Mouse (Mus musculus) kidney, embryonic 14.5 days (tissue): ENCODE data around the gene Agrn. TPM values are rescaled to one million over a fixed set of nuclear protein-coding genes. Genes with fewer than 3 reads are reported as not detected.

ENCODE experiments used
- ATAC-seq: fragments of 200-750 bp; cut with Nextera tagmentation; 2 replicates; pipeline ENCODE4 v1.8.0; 2017; ENCODE audit warnings: moderate number of reproducible peaks, mild to moderate bottlenecking, moderate TSS enrichment, moderate library complexity; ENCODE audit not compliant: low FRiP score, low TSS enrichment
- H3K27ac ChIP-seq: fragments of 300-500 bp; sonication (generic); 2 replicates; pipeline ENCODE4 v1.5.1; 2014; ENCODE audit warnings: low read depth, mild to moderate bottlenecking, low read length, moderate library complexity, mixed read lengths
- H3K27me3 ChIP-seq: fragments of 300-500 bp; sonication (generic); 2 replicates; pipeline ENCODE4 v1.6.1; 2014; ENCODE audit warnings: mild to moderate bottlenecking, low read length; ENCODE audit not compliant: control insufficient read depth, insufficient read depth
- H3K36me3 ChIP-seq: fragments of 300-500 bp; sonication (generic); 2 replicates; pipeline ENCODE4 v1.6.1; 2014; ENCODE audit warnings: low read length, mixed read lengths; ENCODE audit not compliant: control insufficient read depth, insufficient read depth
- H3K4me1 ChIP-seq: fragments of 300-500 bp; sonication (generic); 2 replicates; pipeline ENCODE4 v1.6.1; 2014; ENCODE audit warnings: low read length, mixed read lengths; ENCODE audit not compliant: control insufficient read depth, insufficient read depth
- H3K4me2 ChIP-seq: fragments of 300-500 bp; sonication (generic); replicated peaks from 2 replicates; pipeline ENCODE4 v1.6.1; 2014; ENCODE audit warnings: low read depth, mild to moderate bottlenecking, low read length
- H3K4me3 ChIP-seq: fragments of 300-500 bp; sonication (generic); 2 replicates; pipeline ENCODE4 v1.5.1; 2014; ENCODE audit warnings: mild to moderate bottlenecking, low read length
- H3K9ac ChIP-seq: fragments of 300-500 bp; sonication (generic); 2 replicates; pipeline ENCODE4 v1.6.1; 2014; ENCODE audit warnings: low read depth, mild to moderate bottlenecking, low read length, moderate library complexity
- H3K9me3 ChIP-seq: fragments of 300-500 bp; sonication (generic); 2 replicates; pipeline ENCODE4 v1.6.1; 2016; ENCODE audit warnings: low read length; ENCODE audit not compliant: control insufficient read depth
- WGBS: fragments of 180-500 bp; shearing (Covaris S2); extraction: QIAGEN DNeasy Blood & Tissue Kit; methylation state at CpG from one replicate; pipeline ENCODE4 v1.1.7; 2014; 5-methylcytosine and 5-hydroxymethylcytosine counted together
- polyA plus RNA-seq: library from polyadenylated mRNA; unstranded; fragments of >200 nt; fragmentation: Nextera tagmentation; extraction: Ambion mirVana; gene quantifications from 2 replicates; pipeline ENCODE4 v1.2.1, GENCODE M21; 2014

Gene Agrn
- polyA plus RNA-seq, 1 experiment from 2014 or later: 83.9 TPM

GRCm38 (mm10) chr4:156193906-156194305, 3.4 kb downstream of the Agrn start:
- H3K27ac ChIP-seq: peak overlapping the region; percentile 44; the same call in 1 of the 2 replicates
- ATAC-seq: no peak
- H3K36me3 ChIP-seq: peaks cover 49% of the 10 kb centered on the region

GRCm38 (mm10) chr4:156193200-156193590, 4.1 kb downstream of the Agrn start:
- WGBS: 20% methylated on average over 2 of the region's 2 CpGs
- ATAC-seq: no peak
- Histone ChIP-seq H3K4me1 (peaks cover 76% of the 10 kb centered on the region), H3K27ac (peak overlapping the region; percentile 73), H3K27me3 (no peaks in the 10 kb centered on the region), H3K4me2 (peak overlapping the region; percentile 2; the same call in 1 of the 2 replicates), H3K36me3 (peaks cover 51% of the 10 kb centered on the region), H3K4me3 (no peak overlapping the region), H3K9me3 (no peaks in the 10 kb centered on the region), H3K9ac (no peak overlapping the region)

More at GRCm38 (mm10) chr4:156193906-156194305, 3.4 kb downstream of the Agrn start:
- H3K4me2 ChIP-seq: peak overlapping the region; percentile 85
- no peak overlapping the region for H3K9ac ChIP-seq
- peaks cover 69% of the 10 kb centered on the region for H3K4me1 ChIP-seq
- no peaks in the 10 kb centered on the region for H3K9me3 ChIP-seq
- whole genome bisulfite sequencing: 69% methylated on average over 5 of the region's 5 CpGs
- 0 out of 2 replicates have a peak overlapping the region, but pooled peaks have one; percentile 6 for H3K4me3 ChIP-seq
- no peaks in the 10 kb centered on the region for H3K27me3 ChIP-seq

- H3K4me3 ChIP-seq: no peak overlapping the region
- H3K27ac ChIP-seq: peak overlapping the region; percentile 73
- WGBS: 25% methylated on average over 8 of the region's 8 CpGs
- no peak overlapping the region for H3K9ac ChIP-seq
- H3K9me3 ChIP-seq: no peaks in the 10 kb centered on the region
- peaks cover 79% of the 10 kb centered on the region for H3K4me1 ChIP-seq
- peaks cover 52% of the 10 kb centered on the region for H3K36me3 ChIP-seq
- H3K27me3 ChIP-seq: no peaks in the 10 kb centered on the region
- H3K4me2 ChIP-seq: peak overlapping the region; percentile 10; the same call in 1 of the 2 replicates
- ATAC-seq: no peak
Measured at GRCm38 (mm10) chr4:156192421-156193199, 4.7 kb downstream of the Agrn start.

- H3K27me3 ChIP-seq: no peaks in the 10 kb centered on the region
- no peak overlapping the region for H3K4me3 ChIP-seq
- H3K4me2 ChIP-seq: peak overlapping the region; percentile 22
- WGBS: 31% methylated on average over 6 of the region's 6 CpGs
- H3K27ac ChIP-seq: peak overlapping the region; percentile 82
- peaks cover 77% of the 10 kb centered on the region for H3K4me1 ChIP-seq
- no peaks in the 10 kb centered on the region for H3K9me3 ChIP-seq
- H3K9ac ChIP-seq: no peak overlapping the region
- peak; percentile 65 for ATAC-seq
- peaks cover 51% of the 10 kb centered on the region for H3K36me3 ChIP-seq
Measured at GRCm38 (mm10) chr4:156188811-156189323, 8.4 kb downstream of the Agrn start.

- H3K4me2 ChIP-seq: no peak overlapping the region
- no peak overlapping the region for H3K9ac ChIP-seq
- no peak overlapping the region for H3K4me3 ChIP-seq
- peak overlapping the region; percentile 82 for H3K27ac ChIP-seq
- no peaks in the 10 kb centered on the region for H3K27me3 ChIP-seq
- H3K9me3 ChIP-seq: no peaks in the 10 kb centered on the region
- 69% methylated on average over 5 of the region's 5 CpGs for WGBS
- H3K36me3 ChIP-seq: peaks cover 51% of the 10 kb centered on the region
- ATAC-seq: 0 out of 2 replicates have a peak, but pooled peaks have one; percentile 2
- peaks cover 71% of the 10 kb centered on the region for H3K4me1 ChIP-seq
Measured at GRCm38 (mm10) chr4:156188162-156188810, 9.0 kb downstream of the Agrn start.

GRCm38 (mm10) chr4:156185950-156186850, 11.1 kb downstream of the Agrn start:
- peak; percentile 44; the same call in 1 of the 2 replicates for ATAC-seq
- 10% methylated on average over 31 of the region's 31 CpGs for WGBS
- no peaks in the 10 kb centered on the region for H3K27me3 ChIP-seq
- peaks cover 42% of the 10 kb centered on the region for H3K36me3 ChIP-seq
- peak overlapping the region; percentile 32; the same call in 1 of the 2 replicates for H3K27ac ChIP-seq
- H3K4me2 ChIP-seq: peak overlapping the region; percentile 32
- H3K9ac ChIP-seq: peak overlapping the region; percentile 54
- peaks cover 52% of the 10 kb centered on the region for H3K4me1 ChIP-seq
- H3K4me3 ChIP-seq: peak overlapping the region; percentile 23; the same call in 1 of the 2 replicates
- H3K9me3 ChIP-seq: no peaks in the 10 kb centered on the region

- Histone ChIP-seq H3K9me3 (no peaks in the 10 kb centered on the region), H3K27me3 (no peaks in the 10 kb centered on the region), H3K4me2 (peak overlapping the region; percentile 32), H3K9ac (peak overlapping the region; percentile 54), H3K4me1 (peaks cover 45% of the 10 kb centered on the region), H3K4me3 (peak overlapping the region; percentile 23; the same call in 1 of the 2 replicates), H3K36me3 (peaks cover 35% of the 10 kb centered on the region), H3K27ac (peak overlapping the region; percentile 32; the same call in 1 of the 2 replicates)
- no peak for ATAC-seq
- WGBS: 79% methylated on average over 13 of the region's 13 CpGs
Measured at GRCm38 (mm10) chr4:156185456-156185949, 11.8 kb downstream of the Agrn start.

GRCm38 (mm10) chr4:156184291-156184954, 12.9 kb downstream of the Agrn start:
- H3K4me2 ChIP-seq: no peak overlapping the region
- WGBS: 77% methylated on average over 7 of the region's 7 CpGs
- peaks cover 37% of the 10 kb centered on the region for H3K4me1 ChIP-seq
- no peaks in the 10 kb centered on the region for H3K27me3 ChIP-seq
- H3K9ac ChIP-seq: no peak overlapping the region; the same call in 1 of the 2 replicates
- H3K36me3 ChIP-seq: peaks cover 37% of the 10 kb centered on the region
- no peaks in the 10 kb centered on the region for H3K9me3 ChIP-seq
- no peak for ATAC-seq
- no peak overlapping the region for H3K27ac ChIP-seq
- no peak overlapping the region for H3K4me3 ChIP-seq
